Mouse (Mus musculus) MEL (cell line): ENCODE results near the gene Tie1. TPM values are rescaled to one million over a fixed set of nuclear protein-coding genes. Genes with fewer than 3 reads are reported as not detected.

ENCODE experiments used
- DNase-seq: peaks from one replicate; pipeline ENCODE4 v3.0.0; 2011; ENCODE audit warnings: low read depth, low spot score
- H3K27ac ChIP-seq: 2 replicates; pipeline ENCODE4 v1.5.1; 2012; ENCODE audit warnings: low read depth, mild to moderate bottlenecking, control low read depth, low read length, moderate library complexity; ENCODE audit not compliant: control insufficient read depth
- H3K27me3 ChIP-seq, 2 experiments: fragments of 150-350 bp in 1 of 2; sonication (generic) in 1 of 2; 2 replicates each; pipeline ENCODE4 v1.6.1; 2012; ENCODE audit warnings: low read length in 2 of 2, mild to moderate bottlenecking in 2 of 2, improper control_type of control experiment in 1 of 2, moderate library complexity in 1 of 2; ENCODE audit not compliant: insufficient read depth in 2 of 2, control insufficient read depth in 1 of 2
- H3K36me3 ChIP-seq, 2 experiments: 2 replicates each; pipeline ENCODE4 v1.6.1; 2012 to 2014; ENCODE audit warnings: low read length in 2 of 2, improper control_type of control experiment in 1 of 2, inconsistent platforms in 1 of 2, mild to moderate bottlenecking in 1 of 2; ENCODE audit not compliant: insufficient read depth in 2 of 2, control insufficient read depth in 1 of 2
- H3K4me1 ChIP-seq, 2 experiments: fragments of 150-350 bp in 1 of 2; sonication (generic) in 1 of 2; 2 replicates each; pipeline ENCODE4 v1.6.1; 2012; ENCODE audit warnings: low read length in 2 of 2, improper control_type of control experiment in 1 of 2, mild to moderate bottlenecking in 1 of 2; ENCODE audit not compliant: insufficient read depth in 2 of 2, control insufficient read depth in 1 of 2
- H3K4me3 ChIP-seq, 2 experiments: fragments of 150-350 bp in 1 of 2; sonication (generic) in 1 of 2; 2 replicates each; pipeline ENCODE4 v1.5.1; 2012; ENCODE audit warnings: low read depth in 2 of 2, low read length in 2 of 2, mild to moderate bottlenecking in 2 of 2, moderate library complexity in 2 of 2, control low read depth in 1 of 2, improper control_type of control experiment in 1 of 2; ENCODE audit not compliant: control insufficient read depth in 1 of 2, insufficient read depth in 1 of 2
- H3K79me2 ChIP-seq: 2 replicates; pipeline ENCODE4 v1.6.1; 2012; ENCODE audit warnings: mild to moderate bottlenecking, low read length, moderate library complexity; ENCODE audit not compliant: control insufficient read depth, poor library complexity, insufficient read depth
- H3K9ac ChIP-seq: 2 replicates; pipeline ENCODE4 v1.6.1; 2012; ENCODE audit warnings: low read depth, mild to moderate bottlenecking, control low read depth, low read length, moderate library complexity; ENCODE audit not compliant: control insufficient read depth, poor library complexity, severe bottlenecking
- H3K9me3 ChIP-seq: fragments of 150-350 bp; sonication (generic); replicated peaks from 2 replicates; pipeline ENCODE4 v1.6.1; 2012; ENCODE audit warnings: mild to moderate bottlenecking, low read length, improper control_type of control experiment, moderate library complexity; ENCODE audit not compliant: insufficient read depth
- BHLHE40 ChIP-seq: IDR thresholded peaks from 2 replicates; pipeline ENCODE4 v1.6.1; 2012; ENCODE audit warnings: low read depth, mild to moderate bottlenecking, inconsistent platforms, low read length, improper control_type of control experiment, borderline replicate concordance
- CHD2 ChIP-seq: IDR thresholded peaks from 2 replicates; pipeline ENCODE4 v1.6.1; 2011; ENCODE audit warnings: low read length, improper control_type of control experiment
- E2F4 ChIP-seq: IDR thresholded peaks from 2 replicates; pipeline ENCODE4 v1.6.1; 2011; ENCODE audit warnings: low read depth, low read length, improper control_type of control experiment, borderline replicate concordance
- ELF1 ChIP-seq: IDR thresholded peaks from 2 replicates; pipeline ENCODE4 v1.6.1; 2014; ENCODE audit warnings: low read depth, mild to moderate bottlenecking, inconsistent platforms, low read length, improper control_type of control experiment, moderate library complexity
- EP300 ChIP-seq, 2 experiments: IDR thresholded peaks; 2 replicates each; pipeline ENCODE4 v1.6.1; 2011; ENCODE audit warnings: improper control_type of control experiment in 2 of 2, low read length in 2 of 2, low read depth in 1 of 2, mild to moderate bottlenecking in 1 of 2
- ETS1 ChIP-seq: IDR thresholded peaks from 2 replicates; pipeline ENCODE4 v1.6.1; 2012; ENCODE audit warnings: low read depth, mild to moderate bottlenecking, inconsistent platforms, low read length, improper control_type of control experiment, moderate library complexity
- GABPA ChIP-seq: IDR thresholded peaks from 2 replicates; pipeline ENCODE4 v1.6.1; 2012; ENCODE audit warnings: low read depth, mild to moderate bottlenecking, inconsistent platforms, low read length, improper control_type of control experiment, moderate library complexity
- GATA1 ChIP-seq: IDR thresholded peaks from 2 replicates; pipeline ENCODE4 v1.6.1; 2011; ENCODE audit warnings: low read depth, low read length, improper control_type of control experiment
- HCFC1 ChIP-seq: IDR thresholded peaks from 2 replicates; pipeline ENCODE4 v1.6.1; 2012; ENCODE audit warnings: low read depth, mild to moderate bottlenecking, inconsistent platforms, low read length, improper control_type of control experiment, moderate library complexity
- KAT2A ChIP-seq: conservative IDR thresholded peaks from 2 replicates; pipeline ENCODE4 v1.6.1; 2012; ENCODE audit warnings: low read depth, low read length, improper control_type of control experiment, inconsistent platforms
- MAFK ChIP-seq: IDR thresholded peaks from 2 replicates; pipeline ENCODE4 v1.6.1; 2011; ENCODE audit warnings: low read depth, mild to moderate bottlenecking, low read length, improper control_type of control experiment, borderline replicate concordance
- MAX ChIP-seq: IDR thresholded peaks from 2 replicates; pipeline ENCODE4 v1.6.1; 2011; ENCODE audit warnings: low read length, improper control_type of control experiment
- MXI1 ChIP-seq: IDR thresholded peaks from 2 replicates; pipeline ENCODE4 v1.6.1; 2011; ENCODE audit warnings: mild to moderate bottlenecking, low read depth, low read length, improper control_type of control experiment
- MYB ChIP-seq: IDR thresholded peaks from 2 replicates; pipeline ENCODE4 v1.6.1; 2011; ENCODE audit warnings: mild to moderate bottlenecking, low read depth, low read length, improper control_type of control experiment
- NELFE ChIP-seq: IDR thresholded peaks from 2 replicates; pipeline ENCODE4 v1.6.1; 2011; ENCODE audit warnings: low read depth, low read length, improper control_type of control experiment
- NRF1 ChIP-seq: IDR thresholded peaks from 2 replicates; pipeline ENCODE4 v1.6.1; 2014; ENCODE audit warnings: low read depth, mild to moderate bottlenecking, inconsistent platforms, low read length, improper control_type of control experiment, moderate library complexity; ENCODE audit not compliant: poor library complexity, insufficient read depth, severe bottlenecking
- POLR2A ChIP-seq, 2 experiments: IDR thresholded peaks; 2 replicates each; pipeline ENCODE4 v1.6.1; 2011 to 2012; ENCODE audit warnings: low read length in 2 of 2, mild to moderate bottlenecking in 2 of 2, control low read depth in 1 of 2, improper control_type of control experiment in 1 of 2, low read depth in 1 of 2, moderate library complexity in 1 of 2; ENCODE audit not compliant: control insufficient read depth in 1 of 2, insufficient read depth in 1 of 2, poor library complexity in 1 of 2
- POLR2AphosphoS5 ChIP-seq: IDR thresholded peaks from 2 replicates; pipeline ENCODE4 v1.6.1; 2012; ENCODE audit warnings: low read depth, borderline replicate concordance, mild to moderate bottlenecking, inconsistent platforms, low read length, moderate library complexity, mixed read lengths
- SIN3A ChIP-seq: IDR thresholded peaks from 2 replicates; pipeline ENCODE4 v1.6.1; 2012; ENCODE audit warnings: low read length, improper control_type of control experiment, inconsistent platforms
- SMC3 ChIP-seq: IDR thresholded peaks from 2 replicates; pipeline ENCODE4 v1.6.1; 2011; ENCODE audit warnings: low read depth, low read length, improper control_type of control experiment
- USF1 ChIP-seq: IDR thresholded peaks from 2 replicates; pipeline ENCODE4 v1.6.1; 2014; ENCODE audit warnings: low read depth, mild to moderate bottlenecking, inconsistent platforms, low read length, improper control_type of control experiment, moderate library complexity
- USF2 ChIP-seq, 2 experiments: IDR thresholded peaks; 2 replicates each; pipeline ENCODE4 v1.6.1; 2011 to 2012; ENCODE audit warnings: improper control_type of control experiment in 2 of 2, low read length in 2 of 2, borderline replicate concordance in 1 of 2, inconsistent platforms in 1 of 2, low read depth in 1 of 2, mild to moderate bottlenecking in 1 of 2; ENCODE audit not compliant: insufficient read depth in 1 of 2
- ZC3H11A ChIP-seq: IDR thresholded peaks from 2 replicates; pipeline ENCODE4 v1.6.1; 2012; ENCODE audit warnings: low read depth, mild to moderate bottlenecking, inconsistent platforms, low read length, improper control_type of control experiment
- ZKSCAN1 ChIP-seq: IDR thresholded peaks from 2 replicates; pipeline ENCODE4 v1.6.1; 2012; ENCODE audit warnings: low read depth, mild to moderate bottlenecking, inconsistent platforms, low read length, improper control_type of control experiment, moderate library complexity
- ZMIZ1 ChIP-seq: IDR thresholded peaks from 2 replicates; pipeline ENCODE4 v1.6.1; 2012; ENCODE audit warnings: low read depth, mild to moderate bottlenecking, inconsistent platforms, low read length, improper control_type of control experiment, moderate library complexity
- ZNF384 ChIP-seq: IDR thresholded peaks from 2 replicates; pipeline ENCODE4 v1.6.1; 2012; ENCODE audit warnings: low read depth, mild to moderate bottlenecking, inconsistent platforms, low read length, improper control_type of control experiment
- polyA plus RNA-seq, 2 experiments: library from polyadenylated mRNA; stranded (reverse) in 1 of 2; unstranded in 1 of 2; fragments of >175 nt in 1 of 2; fragments of >200 nt in 1 of 2; gene quantifications; 2 replicates each; pipeline versions ENCODE4 v1.2.1 to v1.2.4; 2012; ENCODE audit warnings: low replicate concordance in 2 of 2, low read depth in 1 of 2; ENCODE audit not compliant: insufficient read length in 2 of 2, insufficient read depth in 1 of 2, missing spikeins in 1 of 2
- total RNA-seq: library from RNA; depleted of rRNA; stranded (reverse); fragments of 300-350 nt; gene quantifications from 2 replicates; pipeline ENCODE4 v1.2.3, GENCODE M21; 2012

Tie1 gene
- total and polyA plus RNA-seq, 3 experiments = 0.03 TPM; not detected in 2

DNA sequence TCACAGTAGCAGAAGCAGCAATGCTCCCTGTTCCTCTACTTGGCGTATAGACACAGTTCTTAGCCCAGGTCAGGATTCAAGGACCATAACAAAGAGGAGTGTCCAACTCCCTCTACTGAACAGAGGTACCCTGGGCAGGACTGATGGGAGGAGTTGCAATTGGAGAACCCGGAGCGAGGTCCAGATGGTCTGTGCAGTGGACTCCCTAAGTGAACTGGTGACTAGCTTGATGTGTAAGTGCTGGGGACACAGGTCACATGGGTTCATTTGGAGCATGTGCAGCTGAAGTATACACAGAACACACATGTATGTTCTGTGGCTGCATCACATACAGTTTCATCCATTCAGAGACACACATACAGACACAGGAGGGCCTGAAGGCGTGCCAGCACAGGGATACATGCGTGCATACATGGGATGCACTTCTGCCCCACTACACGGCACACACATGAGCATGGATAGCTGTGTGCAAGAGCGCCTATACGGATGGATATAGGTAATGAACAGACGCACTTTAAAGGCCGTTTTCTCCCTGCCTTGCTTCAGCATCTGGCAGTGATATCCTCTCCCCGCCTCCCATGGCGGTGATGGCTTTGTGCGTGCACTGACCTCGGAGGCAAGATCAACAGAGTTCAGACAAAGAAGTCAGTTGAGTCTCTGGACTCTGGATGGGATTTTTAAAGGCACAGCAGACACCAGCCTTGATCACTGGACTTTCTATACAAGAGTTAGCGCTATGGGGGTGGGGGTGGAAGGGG lies 12.9 kb downstream of the Tie1 start:
- Histone ChIP-seq H3K9me3 (no peaks in the 10 kb centered on the region), H3K79me2 (no peaks in the 10 kb centered on the region), H3K27me3 (peaks cover 11 to 13% of the 10 kb centered on the region in 2 experiments), H3K4me1 (no peaks in the 10 kb centered on the region), H3K27ac (no peak overlapping the region), H3K9ac (no peak overlapping the region), H3K36me3 (no peaks in the 10 kb centered on the region), H3K4me3 (no peak overlapping the region)
- TF ChIP-seq HCFC1 = no peak
- TF ChIP-seq E2F4 = no peak
- no peak for TF ChIP-seq POLR2AphosphoS5
- TF ChIP-seq ZKSCAN1 = no peak
- TF ChIP-seq EP300 (IDR thresholded peaks at IDR 0.05; ENCODE audit: low read depth in 1 of 2, low read length in 2 of 2) = no peak
- no peak for TF ChIP-seq ZNF384
- no peak for TF ChIP-seq MYB
- TF ChIP-seq SIN3A = no peak
- TF ChIP-seq POLR2A (IDR thresholded peaks at IDR 0.05; ENCODE audit: control insufficient read depth in 1 of 2, insufficient read depth in 1 of 2, low read depth in 1 of 2, low read length in 2 of 2, poor library complexity in 1 of 2) = no peak
- no peak for TF ChIP-seq GABPA
- no peak for TF ChIP-seq SMC3
- no peak for DNase-seq

DNA sequence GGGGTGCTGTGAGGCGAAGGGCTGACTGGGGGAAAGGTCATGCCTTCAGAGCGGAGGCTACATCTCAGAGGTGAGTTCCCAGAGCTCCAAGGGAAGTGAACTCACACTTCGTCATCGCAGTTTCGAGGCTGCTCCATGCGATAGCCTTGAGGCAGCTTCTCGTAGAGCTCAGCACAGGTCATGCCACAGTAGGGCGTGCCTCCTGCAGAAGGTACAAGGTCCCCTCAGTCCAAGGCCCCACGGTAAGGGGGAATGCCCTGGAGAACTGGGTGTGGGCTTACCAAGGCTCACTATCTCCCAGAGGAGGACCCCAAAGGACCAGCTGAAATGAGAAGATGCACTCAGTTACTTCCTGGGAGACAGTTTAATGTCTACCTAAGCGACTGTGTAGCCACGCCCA lies 17.2 kb downstream of the Tie1 start:
- no peaks in the 10 kb centered on the region for H3K79me2 ChIP-seq

DNA sequence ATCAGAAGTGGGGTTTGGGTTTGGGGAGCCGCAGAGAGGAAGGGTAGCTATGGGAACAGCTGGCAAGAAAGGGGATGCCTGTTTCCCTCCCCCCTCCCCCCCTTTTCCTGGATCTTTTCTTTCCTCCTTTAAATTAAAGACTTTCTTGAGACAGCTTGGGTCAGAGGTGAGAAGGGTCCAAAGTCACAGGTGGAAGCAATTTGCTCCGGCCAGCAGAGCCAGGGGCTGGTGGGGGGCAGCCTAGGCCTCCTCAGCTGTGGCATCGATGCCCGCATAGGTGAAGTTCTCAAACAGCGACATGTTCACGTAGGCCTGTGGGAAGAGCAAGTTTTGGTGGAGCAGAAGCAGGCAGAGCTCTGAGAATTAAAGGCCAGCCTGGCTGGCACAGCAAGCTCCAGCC lies 18.6 kb downstream of the Tie1 start:
- Histone ChIP-seq H3K27me3 (peaks cover 16 to 26% of the 10 kb centered on the region in 2 experiments), H3K36me3 (no peaks in the 10 kb centered on the region), H3K4me1 (no peaks in the 10 kb centered on the region), H3K9me3 (no peaks in the 10 kb centered on the region), H3K9ac (no peak overlapping the region), H3K4me3 (no peak overlapping the region), H3K27ac (no peak overlapping the region), H3K79me2 (no peaks in the 10 kb centered on the region)
- DNase-seq = no peak
- no peak for TF ChIP-seq HCFC1
- TF ChIP-seq ETS1 = no peak
- TF ChIP-seq ZMIZ1 = no peak
- no peak for TF ChIP-seq ELF1
- TF ChIP-seq POLR2A (IDR thresholded peaks at IDR 0.05; ENCODE audit: control insufficient read depth in 1 of 2, insufficient read depth in 1 of 2, low read depth in 1 of 2, low read length in 2 of 2, poor library complexity in 1 of 2) = no peak
- no peak for TF ChIP-seq MAFK
- TF ChIP-seq ZKSCAN1 = no peak
- no peak for TF ChIP-seq SMC3
- no peak for TF ChIP-seq KAT2A
- TF ChIP-seq NRF1 = no peak
- no peak for TF ChIP-seq MXI1
- TF ChIP-seq GATA1 = no peak
- no peak for TF ChIP-seq SIN3A
- TF ChIP-seq MAX = no peak
- no peak for TF ChIP-seq BHLHE40
- no peak for TF ChIP-seq ZC3H11A
- TF ChIP-seq E2F4 = no peak
- no peak for TF ChIP-seq ZNF384

More for the DNA sequence above, 17.2 kb downstream of the Tie1 start:
- no peak for DNase-seq
- Histone ChIP-seq H3K27me3 (peaks cover 16 to 22% of the 10 kb centered on the region in 2 experiments), H3K27ac (no peak overlapping the region), H3K4me3 (no peak overlapping the region), H3K9ac (no peak overlapping the region), H3K9me3 (no peaks in the 10 kb centered on the region)
- TF ChIP-seq ZKSCAN1 (no peak), CHD2 (no peak), USF2 (IDR thresholded peaks at IDR 0.05; ENCODE audit: borderline replicate concordance in 1 of 2, insufficient read depth in 1 of 2, low read depth in 1 of 2, low read length in 2 of 2) (no peak), GATA1 (no peak), NELFE (no peak), USF1 (no peak)
- TF ChIP-seq, all 39 proteins: peak for 0
- Histone ChIP-seq H3K4me1 (no peaks in the 10 kb centered on the region), H3K36me3 (no peaks in the 10 kb centered on the region)
